8 mouse cellular contexts compared by ENCODE assay signal in genomic region chr2:154568329-154569070, GRCm38 (mm10). TPM values are rescaled to one million over a fixed set of nuclear protein-coding genes. Genes with fewer than 3 reads are reported as not detected.
DNase-seq lines count a peak whose midpoint lies in the region; ATAC-seq and TF ChIP-seq lines count a peak whose summit lies in the region.

No protein-coding gene starts in this region.

- peaks cover 48% of the 10 kb centered on the region for H3K79me2 ChIP-seq in C2C12 (ENCODE audit: control insufficient read depth, insufficient read depth)

- H3K4me3 ChIP-seq in C2C12 (ENCODE audit: insufficient read depth, poor library complexity, severe bottlenecking) = peak overlapping the region; percentile 50
- H3K4me3 ChIP-seq in hindbrain, embryonic 12.5 days = peak overlapping the region; percentile 94

- H3K27me3 ChIP-seq in C2C12 (ENCODE audit: control insufficient read depth, insufficient read depth, insufficient read length) = no peaks in the 10 kb centered on the region
- H3K27me3 ChIP-seq in hindbrain, embryonic 12.5 days = no peaks in the 10 kb centered on the region

- peak overlapping the region; percentile 77 for H3K9ac ChIP-seq in hindbrain, embryonic 12.5 days

- H3K27ac ChIP-seq in hindbrain, embryonic 12.5 days = peak overlapping the region; percentile 89

- peak overlapping the region; percentile 93 for H3K4me2 ChIP-seq in hindbrain, embryonic 12.5 days (replicated peaks)

- peaks cover 52% of the 10 kb centered on the region for H3K4me1 ChIP-seq in hindbrain, embryonic 12.5 days

- H3K36me3 ChIP-seq in C2C12 (ENCODE audit: control insufficient read depth, insufficient read depth) = peaks cover 6% of the 10 kb centered on the region
- peaks cover 5% of the 10 kb centered on the region for H3K36me3 ChIP-seq in hindbrain, embryonic 12.5 days

- TF ChIP-seq CTCF in C2C12 (IDR thresholded peaks at IDR 0.05; ENCODE audit: control insufficient read depth, insufficient read depth, insufficient read length) = no peak

- H3K9me3 ChIP-seq in hindbrain, embryonic 12.5 days (replicated peaks) = no peaks in the 10 kb centered on the region

- peak overlapping the region; percentile 90 for H3ac ChIP-seq in C2C12 (ENCODE audit: control insufficient read depth, insufficient read length, low read depth)

- DNase-seq in cerebellum, postnatal 25 days = peak; percentile 25 to 27
- DNase-seq in cerebellum, postnatal 36 days = no peak
- peak; percentile 57 for DNase-seq in embryo, embryonic 11 days
- peak; percentile 51 to 61 for DNase-seq in lung, postnatal 4 days
- peak; percentile 79 for DNase-seq in testis, postnatal 10 days (ENCODE audit: low spot score)
- DNase-seq in left cerebral cortex, adult 11 months (ENCODE audit: low spot score) = no peak

- peaks cover 19% of the 10 kb centered on the region for H3K79me3 ChIP-seq in C2C12 (ENCODE audit: low read depth)

- peak; percentile 46 for ATAC-seq in hindbrain, embryonic 12.5 days (ENCODE audit: low FRiP score)

- 4% methylated on average over 10 of the region's 10 CpGs for WGBS in hindbrain, embryonic 12.5 days

TF ChIP-seq in C2C12, 6 proteins besides CTCF, POLR2A, EP300 and RAD21:
- no peak for TF ChIP-seq MYOD1 (IDR thresholded peaks at IDR 0.05; ENCODE audit: control insufficient read depth, insufficient read length, low read depth)
- no peak for TF ChIP-seq MYOG (IDR thresholded peaks at IDR 0.05; ENCODE audit: control insufficient read depth, extremely low read depth, insufficient read length)
- TF ChIP-seq MAX (IDR thresholded peaks at IDR 0.05) = no peak
- no peak for TF ChIP-seq FOSL1 (IDR thresholded peaks at IDR 0.05; ENCODE audit: insufficient read depth, low read length, poor library complexity, severe bottlenecking)
- TF ChIP-seq CEBPB (IDR thresholded peaks at IDR 0.05; ENCODE audit: low read depth) = no peak
- TF ChIP-seq USF1 (IDR thresholded peaks at IDR 0.05; ENCODE audit: low read depth) = no peak

RNA-seq across cellular contexts. Expression of gene E2f1, which starts 1.2 kb away (rescaled TPM):
- 33.3 TPM for polyA plus RNA-seq in C2C12 (2012; fragmentation: generic; extraction: Trizol)
- polyA plus RNA-seq in hindbrain, embryonic 12.5 days (2016; fragmentation: Nextera tagmentation; extraction: Ambion mirVana) = 25.0 and 30.7 TPM in 2 replicates

RNA-seq across cellular contexts. Expression of gene Necab3, which starts 9.8 kb away (rescaled TPM):
- polyA plus RNA-seq in C2C12 (2012; fragmentation: generic; extraction: Trizol) = 0.46 TPM
- polyA plus RNA-seq in hindbrain, embryonic 12.5 days (2016; fragmentation: Nextera tagmentation; extraction: Ambion mirVana) = 11.6 and 12.3 TPM in 2 replicates

RNA-seq across cellular contexts. Expression of gene Actl10, which starts 16.9 kb away (rescaled TPM):
- 0.33 TPM for polyA plus RNA-seq in C2C12 (2012; fragmentation: generic; extraction: Trizol)
- 0.92 and 0.96 TPM in 2 replicates for polyA plus RNA-seq in hindbrain, embryonic 12.5 days (2016; fragmentation: Nextera tagmentation; extraction: Ambion mirVana)

RNA-seq across cellular contexts. Expression of gene 1700003F12Rik, which starts 21.6 kb away (rescaled TPM):
- 6.8 TPM for polyA plus RNA-seq in C2C12 (2012; fragmentation: generic; extraction: Trizol)
- polyA plus RNA-seq in hindbrain, embryonic 12.5 days (2016; fragmentation: Nextera tagmentation; extraction: Ambion mirVana) = 1.4 and 3.2 TPM in 2 replicates

RNA-seq across cellular contexts. Expression of gene Pxmp4, which starts 35.0 kb away (rescaled TPM):
- 6.4 TPM for polyA plus RNA-seq in C2C12 (2012; fragmentation: generic; extraction: Trizol)
- 14.1 and 14.3 TPM in 2 replicates for polyA plus RNA-seq in hindbrain, embryonic 12.5 days (2016; fragmentation: Nextera tagmentation; extraction: Ambion mirVana)

Comparison
In these comparisons a context has a peak if more than half of its experiments do, and no peak if none do; other contexts are left out.
1. DNase-seq: peak in cerebellum, postnatal 25 days (2 of 2), embryo, embryonic 11 days (single experiment), lung, postnatal 4 days (2 of 2) and testis, postnatal 10 days (single experiment); none in cerebellum, postnatal 36 days (0 of 2) and left cerebral cortex, adult 11 months (single experiment).